Mouse (Mus musculus) layer of hippocampus, adult 8-10 months (tissue): ENCODE measurements around the gene Bank1. TPM values are rescaled to one million over a fixed set of nuclear protein-coding genes. Genes with fewer than 3 reads are reported as not detected.

ENCODE experiments used
- DNase-seq, 2 experiments: peaks; one replicate each; pipeline ENCODE4 v3.0.0; 2022; ENCODE audit warnings: low spot score in 2 of 2
- total RNA-seq, 4 experiments: library from RNA; stranded (reverse); gene quantifications; 2 replicates each; pipeline ENCODE4 v1.2.4; 2022

Bank1 gene
- total RNA-seq, 4 experiments from 2014 or later = 1.3 to 1.7 (median 1.5) TPM

DNA sequence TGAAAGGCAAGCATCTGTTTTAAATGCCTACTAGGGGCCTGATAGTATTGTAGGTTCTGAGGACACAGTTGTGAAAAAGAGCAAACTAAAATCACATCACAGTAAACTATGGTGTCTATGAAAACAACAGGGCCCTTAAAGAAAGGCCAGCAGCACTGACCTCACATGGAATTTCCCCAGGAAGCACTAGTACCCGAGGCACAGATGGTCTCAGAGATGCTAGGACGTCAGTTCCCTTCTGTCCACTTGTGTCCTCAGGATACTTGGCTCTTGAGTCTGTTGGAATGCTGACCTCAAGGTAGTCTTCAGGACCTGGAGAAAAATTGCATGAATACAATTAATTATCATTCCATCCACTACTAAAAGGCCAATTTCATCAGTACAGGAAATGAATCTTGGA is 71.2 kb downstream of the Bank1 start:
- DNase-seq = no peak

DNA sequence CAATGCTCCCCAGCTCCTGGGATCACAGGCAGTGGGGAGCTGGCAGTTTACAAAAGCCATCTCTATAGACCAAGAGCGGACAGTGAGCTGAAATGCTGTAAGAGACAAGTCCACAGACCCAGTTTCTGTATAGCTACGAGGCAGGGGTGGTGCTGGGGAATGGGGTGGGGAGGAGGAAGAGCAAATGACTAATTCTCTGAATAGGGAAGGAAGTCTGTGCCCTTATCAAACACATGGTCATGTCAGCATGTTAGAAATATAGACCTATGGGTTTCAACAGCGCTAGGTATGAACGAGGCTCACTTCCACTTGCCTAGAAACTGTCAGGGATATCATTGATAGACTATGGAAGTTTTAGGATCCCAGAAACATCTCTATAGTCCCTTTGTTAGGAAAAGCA is 73.0 kb downstream of the Bank1 start:
- DNase-seq = no peak

DNA sequence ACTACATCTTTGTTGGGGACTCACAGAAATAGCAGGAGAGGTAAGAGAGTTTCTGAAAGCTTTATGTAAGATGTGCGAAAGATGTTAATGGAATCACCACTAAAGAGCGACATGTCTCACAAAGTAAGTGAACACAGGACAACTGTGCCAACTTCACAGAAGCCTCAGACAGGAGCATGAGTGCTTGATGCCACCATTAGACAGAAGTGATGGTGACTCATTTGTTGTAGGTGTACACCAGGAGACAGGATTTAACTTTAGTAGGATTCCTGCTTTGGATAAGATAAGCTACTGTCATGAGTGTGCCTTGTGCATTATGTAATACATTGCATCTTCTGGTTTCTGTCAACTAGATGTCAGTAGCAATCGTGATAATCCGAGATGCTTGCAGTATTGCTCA is 74.3 kb downstream of the Bank1 start:
- DNase-seq = no peak

DNA sequence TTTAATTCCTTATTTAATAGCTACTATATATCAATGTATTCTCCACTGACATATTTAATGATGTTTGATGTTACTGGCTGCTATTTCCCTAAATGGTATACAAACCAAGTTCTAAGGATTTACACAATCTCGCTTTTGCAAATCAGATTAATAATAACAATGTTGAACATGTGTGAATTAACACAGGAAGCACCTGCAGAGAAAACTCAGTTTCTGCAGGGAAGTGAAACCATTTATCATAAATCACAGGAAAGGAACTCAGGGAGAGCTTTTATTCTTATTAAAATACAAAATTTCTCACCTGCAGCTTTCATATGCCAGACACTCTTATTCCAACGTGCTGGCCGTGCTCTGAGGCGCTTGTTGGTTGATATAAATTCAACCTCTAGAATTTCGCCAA is 78.5 kb downstream of the Bank1 start:
- no peak for DNase-seq

GRCm38 (mm10) chr3:136244931-136245330 is 80.9 kb downstream of the Bank1 start:
- no peak for DNase-seq

GRCm38 (mm10) chr3:136238790-136239189 is 87.1 kb downstream of the Bank1 start:
- no peak for DNase-seq

DNA sequence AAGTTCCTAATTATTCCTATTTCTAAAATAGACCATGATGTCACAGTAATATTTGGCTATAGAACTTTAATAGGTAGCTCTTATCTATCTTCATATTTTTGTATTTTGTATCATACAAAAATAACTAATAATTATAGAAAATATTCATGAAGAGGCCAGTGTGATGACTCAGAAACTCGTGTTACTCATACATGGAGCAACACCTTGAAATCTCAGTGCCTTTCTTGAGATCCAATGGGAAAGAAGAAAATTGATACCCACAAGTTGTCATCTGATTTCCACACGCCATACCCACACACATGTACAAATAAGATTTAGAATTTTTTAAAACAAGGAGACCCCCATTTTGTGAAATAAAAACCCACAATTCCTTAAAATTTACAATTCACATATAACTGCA is 92.4 kb downstream of the Bank1 start:
- DNase-seq = no peak

DNA sequence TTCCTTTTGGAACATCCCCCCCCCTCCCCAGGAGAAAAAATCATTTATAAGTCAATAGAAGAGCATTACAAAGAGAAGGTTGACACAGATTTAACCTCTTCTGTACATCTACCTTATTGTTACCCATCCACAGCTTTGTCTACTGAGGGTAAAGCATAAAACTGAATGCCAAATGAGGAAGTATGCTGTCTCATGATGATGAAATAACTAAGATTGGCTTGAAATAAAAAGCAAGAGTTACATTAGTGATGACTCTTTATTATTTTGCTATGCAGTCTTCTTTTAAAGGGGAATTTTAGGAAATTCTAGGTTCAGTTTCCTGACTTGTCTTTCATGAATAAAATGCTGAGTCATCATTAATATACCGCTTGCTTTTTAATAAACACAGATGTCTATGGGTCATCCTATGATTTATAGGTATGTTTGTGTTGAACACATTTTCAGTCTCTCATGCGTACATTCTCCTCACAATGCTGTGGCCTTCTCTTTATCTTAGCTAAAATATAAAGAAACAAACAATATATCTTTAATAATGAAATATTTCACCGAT is 95.2 kb downstream of the Bank1 start:
- DNase-seq = no peak

GRCm38 (mm10) chr3:136189661-136190228 is 136.1 kb downstream of the Bank1 start:
- no peak for DNase-seq

GRCm38 (mm10) chr3:136186548-136187113 is 139.2 kb downstream of the Bank1 start:
- DNase-seq = no peak

DNA sequence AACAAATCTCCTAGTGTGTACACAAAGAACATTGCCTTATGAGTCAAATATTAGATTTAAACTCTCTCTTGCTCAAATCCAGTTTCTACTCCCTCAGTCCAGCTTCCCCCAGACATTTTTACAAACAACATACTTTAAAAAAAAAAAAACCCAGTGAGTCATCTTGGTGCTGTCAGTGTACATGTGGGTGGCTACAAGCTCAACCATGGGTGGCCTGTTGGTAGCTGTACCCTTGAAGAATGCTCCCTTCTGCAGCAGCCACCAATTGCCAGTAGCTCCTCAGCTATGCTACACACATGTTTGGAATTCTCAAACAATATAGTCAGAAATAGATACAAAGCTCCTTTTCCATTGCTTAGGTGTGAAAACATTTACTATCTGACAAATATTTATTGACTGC is 154.2 kb downstream of the Bank1 start:
- no peak for DNase-seq

DNA sequence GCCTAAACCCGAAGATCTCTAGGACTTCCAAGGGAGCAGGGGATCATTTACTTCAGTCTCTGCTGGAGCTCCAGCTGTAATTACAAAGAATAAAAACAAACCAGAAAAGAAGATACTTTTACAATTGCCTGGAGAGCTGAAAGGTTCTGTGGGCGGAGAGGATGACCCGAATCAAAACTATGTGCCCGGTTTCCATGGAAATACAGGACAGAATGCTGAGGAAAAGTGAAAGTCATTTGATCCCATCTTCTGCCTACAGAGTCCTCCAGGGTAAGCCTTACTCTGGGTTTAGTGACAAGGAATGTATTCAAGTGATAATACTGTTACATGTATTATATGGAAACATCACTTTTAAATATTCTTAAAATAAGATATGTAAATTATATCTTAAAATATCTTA is 157.8 kb downstream of the Bank1 start:
- no peak for DNase-seq

DNA sequence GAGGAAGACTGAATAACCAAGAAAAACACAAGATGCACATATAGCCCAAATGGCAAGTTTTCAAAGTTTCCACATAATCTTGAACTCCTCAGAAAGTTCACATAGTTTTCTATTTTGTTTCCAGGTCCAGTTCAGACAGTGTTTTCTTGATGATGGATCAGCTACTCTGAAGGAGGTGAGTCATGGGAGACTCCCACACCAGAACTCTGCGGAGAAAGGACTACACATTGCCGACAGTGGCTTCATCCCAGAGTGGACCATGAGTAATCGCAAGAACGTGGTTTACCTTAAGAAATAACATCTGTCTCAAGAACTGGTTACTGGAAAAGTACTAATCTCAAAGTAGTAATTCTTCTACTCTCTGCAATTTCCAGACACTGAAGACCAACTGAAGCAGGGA is 159.2 kb downstream of the Bank1 start:
- DNase-seq = no peak

GRCm38 (mm10) chr3:136166033-136166361 is 159.9 kb downstream of the Bank1 start:
- DNase-seq = no peak

DNA sequence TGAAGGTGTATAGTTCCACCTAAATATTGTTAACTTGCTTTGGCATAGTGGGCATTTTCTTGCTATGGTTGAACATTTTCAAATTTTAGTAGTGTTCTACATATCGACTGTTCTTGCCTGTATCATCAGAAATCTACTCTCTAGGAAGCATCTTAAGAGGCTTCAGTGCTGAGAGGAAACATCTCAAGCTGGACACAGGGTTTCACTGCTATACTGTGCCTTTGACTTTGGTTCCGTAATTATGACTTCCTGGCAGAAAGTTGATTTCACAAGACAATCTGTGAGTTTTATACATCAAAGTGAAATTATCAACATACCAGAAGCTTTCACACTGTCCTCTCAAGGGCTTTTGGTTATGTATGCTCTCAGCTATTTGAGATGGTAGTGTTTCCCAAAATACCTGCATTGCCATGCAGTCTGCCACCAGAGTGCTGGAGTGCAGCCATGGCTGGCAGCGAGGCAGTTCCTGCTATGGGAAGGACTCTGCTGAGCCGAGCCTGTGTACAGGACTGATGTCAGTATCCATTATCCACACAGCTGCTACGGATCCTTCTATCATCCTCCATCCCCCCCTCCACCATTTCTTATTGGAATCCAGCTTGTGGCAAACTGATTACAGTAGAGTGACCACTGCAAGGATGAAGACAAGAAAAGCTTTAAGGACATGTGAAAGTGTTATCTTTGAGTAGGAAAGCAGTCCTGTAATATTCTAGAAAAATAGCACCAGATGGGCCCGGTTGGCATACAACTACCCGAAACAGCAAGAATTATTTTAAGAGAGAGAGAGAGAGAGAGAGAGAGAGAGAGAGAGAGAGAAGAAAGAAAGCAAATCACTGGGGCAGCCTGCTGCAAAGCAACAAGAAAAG is 160.5 kb downstream of the Bank1 start:
- peak; percentile 58 to 73 for DNase-seq

DNA sequence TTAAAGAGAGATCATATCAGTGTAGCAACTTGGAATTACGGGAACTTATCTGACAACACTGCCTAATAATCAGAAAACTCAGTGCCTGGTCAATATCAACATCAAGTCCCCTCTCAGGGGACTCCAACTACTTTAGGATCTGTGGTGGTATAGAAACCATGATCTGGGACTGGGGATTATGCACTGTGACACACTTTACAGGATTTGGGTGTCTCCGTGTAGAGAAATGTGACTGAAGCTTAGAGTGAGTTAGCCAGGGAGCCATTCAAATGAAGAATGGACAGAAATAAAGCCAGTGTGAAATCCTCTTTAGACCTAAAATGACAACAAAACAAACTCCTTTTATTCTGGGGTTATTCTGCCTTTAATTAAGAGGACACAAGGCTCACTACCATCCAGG is 167.8 kb downstream of the Bank1 start:
- no peak for DNase-seq

DNA sequence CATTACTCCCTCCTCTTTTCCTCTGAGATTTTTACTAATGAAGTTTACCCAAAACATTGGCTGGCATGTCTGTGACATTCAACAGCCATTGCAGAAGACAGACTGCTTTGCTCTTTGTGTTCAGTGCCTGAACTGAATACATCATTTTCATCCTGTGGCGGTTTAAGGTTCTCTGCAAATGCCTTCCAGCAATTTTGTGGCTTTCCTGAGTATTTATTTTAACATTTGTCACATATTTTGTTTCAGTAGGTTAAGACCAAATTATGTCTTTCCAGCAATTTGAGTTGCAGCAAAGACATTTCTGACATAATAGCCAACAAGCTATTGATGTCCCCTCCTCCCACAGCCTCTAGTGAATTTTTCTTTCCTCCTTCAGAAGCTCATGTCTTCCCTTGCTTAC is 170.3 kb downstream of the Bank1 start:
- no peak for DNase-seq

DNA sequence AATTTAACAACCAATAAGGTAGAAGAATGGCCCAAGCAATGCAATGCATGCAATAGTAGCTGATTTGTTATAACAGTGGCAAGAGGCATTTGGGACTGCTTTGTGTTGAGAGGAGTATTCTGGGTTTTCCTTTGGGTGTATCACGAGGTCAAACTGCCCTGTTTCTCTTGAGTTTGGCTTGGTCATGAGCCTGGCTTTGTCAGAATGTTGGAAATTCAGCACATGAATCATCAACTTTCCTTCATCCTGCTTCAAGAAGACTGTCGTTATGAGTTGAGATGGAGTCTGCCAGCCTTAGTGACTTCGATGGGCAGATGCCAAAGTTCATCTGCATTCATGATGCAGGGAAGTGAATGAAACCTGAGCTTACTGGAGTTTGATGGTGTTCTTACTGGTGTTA is 175.0 kb downstream of the Bank1 start:
- DNase-seq = no peak

GRCm38 (mm10) chr3:136147166-136147565 is 178.7 kb downstream of the Bank1 start:
- no peak for DNase-seq

GRCm38 (mm10) chr3:136132013-136132412 is 193.9 kb downstream of the Bank1 start:
- no peak for DNase-seq

GRCm38 (mm10) chr3:136115478-136116215 is 210.2 kb downstream of the Bank1 start:
- DNase-seq = no peak
